ENCODE assay signal across 28 mouse cellular contexts in genomic region chr15:96763611-96764010, GRCm38 (mm10).
"Had no signal": no experiment of that assay in that cellular context is flagged by ENCODE, and none has a peak within 500 bp of the region (broad histone marks: within the 10 kb centered on the region; RNA-seq: fewer than 3 reads in every experiment).

No protein-coding gene starts in this region.

- H3K9ac ChIP-seq: limb, embryonic 12.5 days; limb, embryonic 13.5 days; limb, embryonic 15.5 days; liver, embryonic 12.5 days; liver, embryonic 13.5 days; liver, embryonic 14.5 days; liver, embryonic 15.5 days; liver, postnatal 0 days; lung, embryonic 14.5 days; lung, embryonic 15.5 days; midbrain, embryonic 12.5 days; midbrain, embryonic 13.5 days; midbrain, embryonic 15.5 days; neural tube, embryonic 12.5 days had no signal

- H3K27ac ChIP-seq: limb, embryonic 10.5 days; limb, embryonic 12.5 days; limb, embryonic 13.5 days; limb, embryonic 15.5 days; liver, embryonic 12.5 days; liver, embryonic 13.5 days; liver, embryonic 14.5 days; liver, embryonic 15.5 days; lung, embryonic 15.5 days; macrophage; midbrain, embryonic 10.5 days; midbrain, embryonic 12.5 days; midbrain, embryonic 13.5 days; midbrain, embryonic 15.5 days; neural tube, embryonic 12.5 days had no signal

- H3K9me3 ChIP-seq: limb, embryonic 10.5 days; limb, embryonic 12.5 days; limb, embryonic 13.5 days; limb, embryonic 15.5 days; liver, embryonic 12.5 days; liver, embryonic 13.5 days; liver, embryonic 15.5 days; lung, embryonic 15.5 days; midbrain, embryonic 10.5 days; midbrain, embryonic 12.5 days; midbrain, embryonic 13.5 days; midbrain, embryonic 15.5 days; neural tube, embryonic 12.5 days had no signal

- H3K36me3 ChIP-seq: limb, embryonic 10.5 days; limb, embryonic 12.5 days; limb, embryonic 13.5 days; limb, embryonic 15.5 days; liver, embryonic 12.5 days; liver, embryonic 13.5 days; liver, embryonic 15.5 days; lung, embryonic 15.5 days; midbrain, embryonic 10.5 days; midbrain, embryonic 12.5 days; midbrain, embryonic 13.5 days; midbrain, embryonic 15.5 days; neural tube, embryonic 12.5 days had no signal

- H3K27me3 ChIP-seq: limb, embryonic 12.5 days; limb, embryonic 13.5 days; limb, embryonic 15.5 days; liver, embryonic 12.5 days; liver, embryonic 13.5 days; liver, embryonic 15.5 days; lung, embryonic 15.5 days; midbrain, embryonic 12.5 days; midbrain, embryonic 13.5 days; midbrain, embryonic 15.5 days; neural tube, embryonic 12.5 days had no signal

- H3K4me3 ChIP-seq: limb, embryonic 10.5 days; limb, embryonic 12.5 days; limb, embryonic 13.5 days; limb, embryonic 15.5 days; liver, embryonic 12.5 days; liver, embryonic 13.5 days; liver, embryonic 15.5 days; lung, embryonic 15.5 days; megakaryocyte, embryonic 14.5 days; midbrain, embryonic 10.5 days; midbrain, embryonic 12.5 days; midbrain, embryonic 13.5 days; midbrain, embryonic 15.5 days; myocyte; neural tube, embryonic 12.5 days had no signal

- H3K4me1 ChIP-seq: midbrain, embryonic 13.5 days; midbrain, embryonic 15.5 days; neural tube, embryonic 12.5 days had no signal

- DNase-seq: left cerebral cortex, postnatal 4 days; liver; liver, embryonic 13.5 days; liver, postnatal 0 days; lung, adult 18-20 months; lung, adult 2 months; lung, embryonic 14.5 days; lung, postnatal 10 days; lung, postnatal 14 days; lung, postnatal 36 days; lung, postnatal 4 days; midbrain, embryonic 14.5 days had no signal
